Comparison of ENCODE assay signal across 8 mouse cellular contexts in the genomic region with DNA sequence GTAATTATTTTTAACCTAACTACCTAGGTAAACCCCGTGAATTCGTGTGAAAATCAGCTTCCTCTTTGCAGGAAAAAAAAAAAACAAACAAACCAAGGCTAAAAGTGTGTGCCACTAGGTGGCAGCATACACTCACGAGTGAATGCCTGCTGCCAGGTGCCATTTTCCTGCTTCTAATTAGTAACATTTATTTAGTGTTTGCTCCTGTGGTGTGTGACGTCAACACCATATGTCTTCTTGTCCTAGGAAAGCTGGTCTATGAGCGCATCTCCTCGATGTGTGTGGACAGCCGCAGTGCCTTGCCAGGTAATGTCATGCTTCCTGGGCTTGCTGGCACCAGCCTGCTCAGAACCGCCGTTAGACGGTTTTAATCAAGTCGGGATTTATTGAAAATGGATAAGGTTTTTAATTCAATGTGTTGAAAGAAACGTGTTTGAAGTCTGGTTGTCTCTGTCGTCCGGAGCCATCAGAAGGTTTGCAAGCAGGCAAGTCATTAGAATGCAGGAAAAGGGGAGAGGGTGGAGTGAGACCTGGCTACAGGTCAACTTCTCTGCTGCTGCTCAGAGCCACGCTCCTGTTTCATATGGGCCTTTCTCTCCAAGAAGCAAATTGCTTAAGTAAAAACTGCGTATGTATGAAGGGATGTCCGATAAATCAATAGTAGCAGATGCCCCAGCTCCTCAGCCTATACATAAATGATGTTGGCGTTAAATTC. TPM values are rescaled to one million over a fixed set of nuclear protein-coding genes. Genes with fewer than 3 reads are reported as not detected.
DNase-seq lines count a peak whose midpoint lies in the region; ATAC-seq and TF ChIP-seq lines count a peak whose summit lies in the region.
"Had no signal": no experiment of that assay in that cellular context is flagged by ENCODE, and none has a peak within 500 bp of the region (broad histone marks: within the 10 kb centered on the region; RNA-seq: fewer than 3 reads in every experiment).

No protein-coding gene starts in this region.

- DNase-seq in ES-CJ7 (ENCODE audit: low read depth, low spot score): peak; percentile 45
- DNase-seq in embryo, embryonic 10.5 days (ENCODE audit: low spot score): peak; percentile 87
- DNase-seq in heart, postnatal 0 days (ENCODE audit: low spot score): peak; percentile 51
- DNase-seq in layer of hippocampus, adult 18-20 months (ENCODE audit: low spot score in 2 of 2): peak; percentile 67 to 88
- DNase-seq in lung, postnatal 14 days: peak; percentile 72
- DNase-seq in retina, postnatal 1 day: peak; percentile 87

- H3K27ac ChIP-seq in heart, postnatal 0 days (ENCODE audit: low read depth): no peak overlapping the region
- H3K27ac ChIP-seq: macrophage had no signal

- no peak for TF ChIP-seq EP300 in heart, postnatal 0 days (IDR thresholded peaks at IDR 0.05; ENCODE audit: low read depth)

- H3K27me3 ChIP-seq in heart, postnatal 0 days (ENCODE audit: control insufficient read depth, insufficient read depth, low read length): no peaks in the 10 kb centered on the region

- WGBS in heart, postnatal 0 days: 60% methylated on average over 18 of the region's 18 CpGs

- no peak overlapping the region for H3K9ac ChIP-seq in heart, postnatal 0 days (replicated peaks; ENCODE audit: low read depth, low read length)

- ATAC-seq in activated CD4-positive, CD25-positive, alpha-beta regulatory T cell, adult 4 months: peak; percentile 28
- ATAC-seq in heart, postnatal 0 days (ENCODE audit: insufficient read depth, low read depth): peak; percentile 38; the same call in 1 of the 2 replicates

- H3K4me2 ChIP-seq in heart, postnatal 0 days (ENCODE audit: low read depth, low read length): no peak overlapping the region

- peak; percentile 93 for TF ChIP-seq CTCF in heart, postnatal 0 days (IDR thresholded peaks at IDR 0.05; ENCODE audit: low read depth)

- H3K9me3 ChIP-seq in heart, postnatal 0 days (replicated peaks; ENCODE audit: control insufficient read depth, low read length): no peaks in the 10 kb centered on the region

- H3K4me3 ChIP-seq in heart, postnatal 0 days (ENCODE audit: low read depth, low read length): no peak overlapping the region

- peaks cover 27% of the 10 kb centered on the region for H3K36me3 ChIP-seq in heart, postnatal 0 days (replicated peaks; ENCODE audit: control insufficient read depth, insufficient read depth, low read length)

- no peaks in the 10 kb centered on the region for H3K4me1 ChIP-seq in heart, postnatal 0 days (ENCODE audit: control insufficient read depth, insufficient read depth)

RNA-seq across cellular contexts. Expression of a gene that starts 26.2 kb away (rescaled TPM):
- 10 to 100 TPM; 54.5 to 62.0 TPM for polyA plus RNA-seq in activated CD4-positive, CD25-positive, alpha-beta regulatory T cell, adult 4 months (2017; shearing (Covaris generic))
- 43.4 and 63.8 TPM in 2 replicates for total RNA-seq in heart, postnatal 0 days (2014; rRNA removed; ENCODE audit: low replicate concordance)
- 39.7 and 41.0 TPM in 2 replicates for polyA plus RNA-seq in heart, postnatal 0 days (2015; fragmentation: Nextera tagmentation; extraction: Ambion mirVana)
- 10 to 100 TPM; 58.3 to 62.8 TPM for total RNA-seq in layer of hippocampus, adult 18-20 months (2021)

RNA-seq across cellular contexts. Expression of a gene that starts 53.9 kb away (rescaled TPM):
- polyA plus RNA-seq in activated CD4-positive, CD25-positive, alpha-beta regulatory T cell, adult 4 months (2017; shearing (Covaris generic)): 1 to 10 TPM; 3.6 to 5.3 TPM
- total RNA-seq in heart, postnatal 0 days (2014; rRNA removed; ENCODE audit: low replicate concordance): 1.8 and 2.0 TPM in 2 replicates
- 1.9 TPM in 2 replicates for polyA plus RNA-seq in heart, postnatal 0 days (2015; fragmentation: Nextera tagmentation; extraction: Ambion mirVana)
- total RNA-seq in layer of hippocampus, adult 18-20 months (2021): 10 to 100 TPM; 45.9 to 51.1 TPM

Comparison
In these comparisons a context has a peak if more than half of its experiments do, and no peak if none do; other contexts are left out.
1. RNA of a gene that starts 53.9 kb away (total RNA-seq): 45.9 to 51.1 TPM in layer of hippocampus, adult 18-20 months; 1.8 to 2.0 TPM in heart, postnatal 0 days; every median in the first group is over 10 times any median in the second.
2. Peak in every context shown above with its lines, with median percentiles within 50 percentile points of each other: DNase-seq.